Mouse (Mus musculus): ENCODE measurements around the gene Vmn2r41.
"Not testable (repeated sequence)": the region's sequence is repeated elsewhere in the genome, so short reads cannot be mapped to it uniquely, and the experiment has no call there.

Gene Vmn2r41

GRCm38 (mm10) chr7:8161554-8161953 lies at the start of gene Vmn2r41:
Gene Vmn2r41 (minus strand): TSS chr7:8161654.
- not testable (repeated sequence) for DNase-seq

DNA sequence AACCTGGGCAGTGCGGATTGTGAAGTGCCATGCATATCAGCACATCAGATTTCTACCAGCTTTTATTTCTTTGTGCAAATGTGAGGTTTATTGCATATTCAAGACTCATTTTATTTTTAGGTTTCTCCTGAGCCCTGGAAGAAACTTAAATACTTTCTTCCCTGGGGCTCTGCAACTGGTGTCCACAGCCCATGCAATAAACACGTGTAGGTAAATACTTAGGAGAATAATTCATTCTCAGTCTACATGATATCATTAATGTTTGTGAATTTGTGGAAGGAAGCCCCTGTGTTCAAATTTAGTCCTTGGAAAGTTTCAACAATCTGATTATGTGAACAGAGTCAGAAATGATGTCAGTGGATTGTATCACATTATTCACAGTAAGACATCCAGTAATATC lies 38.8 kb upstream of the Vmn2r41 start, which contains the start of gene Vmn2r42:
Gene Vmn2r42 (minus strand): TSS at position 101 of the 400 bp plus-strand sequence.
- DNase-seq, result not testable (repeated sequence)

DNA sequence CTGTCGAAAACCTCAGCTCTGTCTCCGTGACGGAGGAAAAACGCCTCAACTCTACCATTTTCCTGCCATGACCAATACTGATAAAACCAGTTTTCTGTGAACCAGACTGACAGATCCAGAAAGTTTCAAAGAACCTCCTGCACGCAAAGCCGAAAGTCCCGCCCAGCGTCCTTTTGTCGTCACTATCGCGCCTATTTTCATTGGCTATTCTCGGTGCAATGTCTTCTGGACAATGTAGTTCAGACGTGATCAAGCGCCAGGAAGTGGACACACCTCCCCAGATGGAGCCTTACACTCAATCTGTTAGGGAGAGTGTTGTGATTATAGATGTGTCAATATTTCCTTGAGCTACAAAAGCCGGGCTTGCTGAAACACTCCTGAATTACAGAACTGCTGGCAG lies 68.6 kb downstream of the Vmn2r41 start:
- peak; percentile 90 for DNase-seq

Data from heart, adult 11 months (tissue).